Mouse (Mus musculus) lung, adult 2 months (tissue): ENCODE data around the gene Il1rapl1. TPM values are rescaled to one million over a fixed set of nuclear protein-coding genes. Genes with fewer than 3 reads are reported as not detected.

Experiments
- DNase-seq: peaks from one replicate; pipeline ENCODE4 v3.0.0; 2022
- H3K4me1 ChIP-seq: fragments of 200-500 bp; 2 replicates; pipeline ENCODE4 v1.6.1; 2011; ENCODE audit warnings: low read length; ENCODE audit not compliant: control insufficient read depth, insufficient read depth
- H3K4me3 ChIP-seq: fragments of 200-500 bp; replicated peaks from 2 replicates; pipeline ENCODE3; 2011; ENCODE audit warnings: low read depth, mild to moderate bottlenecking, control low read depth, low read length; ENCODE audit errors: extremely low read depth
- CTCF ChIP-seq: fragments of 200-500 bp; IDR thresholded peaks from 2 replicates; pipeline ENCODE4 v1.5.1; 2011; ENCODE audit warnings: mild to moderate bottlenecking, low read length, control low read depth; ENCODE audit not compliant: insufficient read depth
- POLR2A ChIP-seq: fragments of 200-500 bp; IDR thresholded peaks from 2 replicates; pipeline ENCODE4 v1.6.1; 2011; ENCODE audit warnings: low read depth, mild to moderate bottlenecking, control low read depth, low read length, borderline replicate concordance; ENCODE audit errors: extremely low read depth
- WGBS: fragments of 180-500 bp; shearing (Covaris S2); methylation state at CpG from one replicate; pipeline ENCODE4 v1.1.7; 2018; 5-methylcytosine and 5-hydroxymethylcytosine counted together
- polyA plus RNA-seq: library from polyadenylated mRNA; depleted of rRNA; stranded (reverse); fragments of >200 nt; gene quantifications from 2 replicates; pipeline ENCODE4 v1.2.3, GENCODE M21; 2012

Gene Il1rapl1
- polyA plus RNA-seq, 1 experiment, result not detected

GRCm38 (mm10) chrX:88089873-88090272, 25.6 kb downstream of the Il1rapl1 start:
- no peak overlapping the region for H3K4me3 ChIP-seq
- no peak for DNase-seq
- H3K4me1 ChIP-seq, result no peaks in the 10 kb centered on the region
- 53% methylated on average over 2 of the region's 2 CpGs for WGBS
- TF ChIP-seq CTCF, result no peak
- no peak for TF ChIP-seq POLR2A

GRCm38 (mm10) chrX:88072741-88073419, 42.6 kb downstream of the Il1rapl1 start:
- Histone ChIP-seq H3K4me1 (no peaks in the 10 kb centered on the region), H3K4me3 (no peak overlapping the region)
- TF ChIP-seq POLR2A (no peak), CTCF (no peak)
- DNase-seq, result no peak
- WGBS, result 44% methylated on average over 7 of the region's 7 CpGs

GRCm38 (mm10) chrX:88070368-88070767, 45.1 kb downstream of the Il1rapl1 start:
- no peak for TF ChIP-seq POLR2A
- H3K4me3 ChIP-seq, result no peak overlapping the region
- no peak for DNase-seq
- H3K4me1 ChIP-seq, result no peaks in the 10 kb centered on the region
- WGBS, result 73% methylated on average over 3 of the region's 3 CpGs

GRCm38 (mm10) chrX:88043556-88043955, 71.9 kb downstream of the Il1rapl1 start:
- Histone ChIP-seq H3K4me3 (no peak overlapping the region), H3K4me1 (no peaks in the 10 kb centered on the region)
- TF ChIP-seq CTCF (no peak), POLR2A (no peak)
- no peak for DNase-seq
- 84% methylated on average over 1 of the region's 1 CpGs for WGBS

- Histone ChIP-seq H3K4me1 (no peaks in the 10 kb centered on the region), H3K4me3 (no peak overlapping the region)
- TF ChIP-seq CTCF (no peak), POLR2A (no peak)
- no peak for DNase-seq
- 50% methylated on average over 1 of the region's 1 CpGs for WGBS
These were observed 76.5 kb downstream of the Il1rapl1 start for GRCm38 (mm10) chrX:88038984-88039383.

- TF ChIP-seq POLR2A (no peak), CTCF (no peak)
- no peak overlapping the region for H3K4me3 ChIP-seq
- DNase-seq, result no peak
- no peaks in the 10 kb centered on the region for H3K4me1 ChIP-seq
- WGBS, result 43% methylated on average over 1 of the region's 1 CpGs
These were observed 218.3 kb downstream of the Il1rapl1 start for GRCm38 (mm10) chrX:87897172-87897571.

- no peak overlapping the region for H3K4me3 ChIP-seq
- DNase-seq, result no peak
- no peaks in the 10 kb centered on the region for H3K4me1 ChIP-seq
- no peak for TF ChIP-seq POLR2A
- TF ChIP-seq CTCF, result no peak
These were observed 223.5 kb downstream of the Il1rapl1 start for GRCm38 (mm10) chrX:87891916-87892315.

- no peak for TF ChIP-seq POLR2A
- TF ChIP-seq CTCF, result no peak
- H3K4me1 ChIP-seq, result no peaks in the 10 kb centered on the region
- H3K4me3 ChIP-seq, result no peak overlapping the region
- DNase-seq, result no peak
- WGBS, result 80% methylated on average over 2 of the region's 2 CpGs
These were observed 261.3 kb downstream of the Il1rapl1 start for GRCm38 (mm10) chrX:87854107-87854506.

GRCm38 (mm10) chrX:87813884-87814283, 301.6 kb downstream of the Il1rapl1 start:
- no peak for DNase-seq
- TF ChIP-seq CTCF (no peak), POLR2A (no peak)
- Histone ChIP-seq H3K4me3 (no peak overlapping the region), H3K4me1 (no peaks in the 10 kb centered on the region)

- Histone ChIP-seq H3K4me1 (no peaks in the 10 kb centered on the region), H3K4me3 (no peak overlapping the region)
- DNase-seq, result no peak
- TF ChIP-seq POLR2A (no peak), CTCF (no peak)
- 44% methylated on average over 1 of the region's 1 CpGs for WGBS
These were observed 307.7 kb downstream of the Il1rapl1 start for GRCm38 (mm10) chrX:87807717-87808116.
